Comparison of ENCODE assay signal across 18 mouse cellular contexts in genomic region chr1:91577883-91578517, GRCm38 (mm10). TPM values are rescaled to one million over a fixed set of nuclear protein-coding genes. Genes with fewer than 3 reads are reported as not detected.
DNase-seq lines count a peak whose midpoint lies in the region; ATAC-seq and TF ChIP-seq lines count a peak whose summit lies in the region.
"Had no signal": no experiment of that assay in that cellular context is flagged by ENCODE, and none has a peak within 500 bp of the region (broad histone marks: within the 10 kb centered on the region; RNA-seq: fewer than 3 reads in every experiment).

No protein-coding gene starts in this region.

- H3K9me3 ChIP-seq in heart, embryonic 13.5 days, result no peaks in the 10 kb centered on the region
- H3K9me3 ChIP-seq in lung, postnatal 0 days (ENCODE audit: low read length), result no peaks in the 10 kb centered on the region
- H3K9me3 ChIP-seq: embryonic facial prominence, embryonic 15.5 days; forebrain, embryonic 13.5 days; heart, embryonic 15.5 days; neural tube, embryonic 13.5 days had no signal

- no peak overlapping the region for H3K4me3 ChIP-seq in heart, embryonic 13.5 days
- no peak overlapping the region for H3K4me3 ChIP-seq in lung, postnatal 0 days (ENCODE audit: low read depth, low read length)
- H3K4me3 ChIP-seq in lung, adult 2 months (replicated peaks; ENCODE audit: extremely low read depth, low read depth, low read length), result no peak overlapping the region
- H3K4me3 ChIP-seq: embryonic facial prominence, embryonic 15.5 days; forebrain, embryonic 13.5 days; heart, embryonic 15.5 days; neural tube, embryonic 13.5 days had no signal

- H3K4me2 ChIP-seq in heart, embryonic 13.5 days, result no peak overlapping the region
- no peak overlapping the region for H3K4me2 ChIP-seq in lung, postnatal 0 days (replicated peaks; ENCODE audit: low read depth, low read length)
- H3K4me2 ChIP-seq: embryonic facial prominence, embryonic 15.5 days; forebrain, embryonic 13.5 days; heart, embryonic 15.5 days; neural tube, embryonic 13.5 days had no signal

- no peak for DNase-seq in heart, postnatal 25 days (ENCODE audit: low spot score)
- DNase-seq in lung, postnatal 0 days (ENCODE audit: low spot score), result peak; percentile 18
- DNase-seq in lung, adult 2 months, result no peak
- DNase-seq in Muller cell, postnatal 12 days (ENCODE audit: inconsistent ontology term), result peak; percentile 72
- peak; percentile 50 for DNase-seq in large intestine, adult 2 months (ENCODE audit: low read depth, low spot score)
- DNase-seq in spleen, adult 18-20 months, result no peak
- no peak for DNase-seq in adrenal gland, adult 2 months
- DNase-seq: cerebellum, adult 2 months; left cerebral cortex, postnatal 4 days; right cerebral cortex, adult 18-20 months; thymus, adult 2 months had no signal

- intact Hi-C loops in heart, postnatal 25 days (cut with DNase I), result loop anchor here (10.0 kb wide), 1 partner anchor 177 kb away; no protein-coding TSS in a partner anchor

- 0 out of 2 replicates have a peak overlapping the region, but pooled peaks have one; percentile 3 for H3K27ac ChIP-seq in heart, embryonic 13.5 days (replicated peaks)
- no peak overlapping the region for H3K27ac ChIP-seq in lung, postnatal 0 days (ENCODE audit: low read length)
- H3K27ac ChIP-seq: embryonic facial prominence, embryonic 15.5 days; forebrain, embryonic 13.5 days; heart, embryonic 15.5 days; liver, embryonic 14.5 days; neural tube, embryonic 13.5 days had no signal

- TF ChIP-seq CTCF in lung, postnatal 0 days (IDR thresholded peaks at IDR 0.05), result no peak
- TF ChIP-seq CTCF in lung, adult 2 months (IDR thresholded peaks at IDR 0.05; ENCODE audit: insufficient read depth, low read length), result no peak

- WGBS in heart, embryonic 13.5 days, result 48% methylated on average over 7 of the region's 7 CpGs
- 56% methylated on average over 7 of the region's 7 CpGs for WGBS in lung, postnatal 0 days
- WGBS in lung, adult 2 months, result 52% methylated on average over 7 of the region's 7 CpGs
- WGBS in large intestine, adult 2 months, result 14% methylated on average over 7 of the region's 7 CpGs

- no peak for TF ChIP-seq EP300 in lung, postnatal 0 days (IDR thresholded peaks at IDR 0.05)

- peak overlapping the region; percentile 19; the same call in 1 of the 2 replicates for H3K9ac ChIP-seq in heart, embryonic 13.5 days
- H3K9ac ChIP-seq in lung, postnatal 0 days (replicated peaks; ENCODE audit: low read depth), result no peak overlapping the region
- H3K9ac ChIP-seq: embryonic facial prominence, embryonic 15.5 days; forebrain, embryonic 13.5 days; heart, embryonic 15.5 days; liver, embryonic 14.5 days; neural tube, embryonic 13.5 days had no signal

- H3K27me3 ChIP-seq in heart, embryonic 13.5 days (replicated peaks), result peaks cover 6% of the 10 kb centered on the region; the same call in 1 of the 2 replicates
- no peaks in the 10 kb centered on the region for H3K27me3 ChIP-seq in lung, postnatal 0 days (replicated peaks; ENCODE audit: insufficient read depth, low read length)
- H3K27me3 ChIP-seq: embryonic facial prominence, embryonic 15.5 days; forebrain, embryonic 13.5 days; heart, embryonic 15.5 days; neural tube, embryonic 13.5 days had no signal

- peaks cover 32% of the 10 kb centered on the region for H3K4me1 ChIP-seq in heart, embryonic 13.5 days
- H3K4me1 ChIP-seq in lung, postnatal 0 days (ENCODE audit: insufficient read depth, low read depth, low read length), result no peaks in the 10 kb centered on the region
- no peaks in the 10 kb centered on the region for H3K4me1 ChIP-seq in lung, adult 2 months (ENCODE audit: control insufficient read depth, insufficient read depth, low read length)
- H3K4me1 ChIP-seq: embryonic facial prominence, embryonic 15.5 days; forebrain, embryonic 13.5 days; neural tube, embryonic 13.5 days had no signal

- ATAC-seq in heart, embryonic 13.5 days (ENCODE audit: extremely low read depth, insufficient number of reproducible peaks, low FRiP score, low TSS enrichment), result no peak
- ATAC-seq in lung, postnatal 0 days, result peak; percentile 30
- ATAC-seq: forebrain, embryonic 13.5 days; hindbrain, embryonic 16.5 days had no signal

- no peaks in the 10 kb centered on the region for H3K36me3 ChIP-seq in heart, embryonic 13.5 days
- no peaks in the 10 kb centered on the region for H3K36me3 ChIP-seq in lung, postnatal 0 days (ENCODE audit: insufficient read depth, low read length)
- H3K36me3 ChIP-seq: embryonic facial prominence, embryonic 15.5 days; heart, embryonic 15.5 days; neural tube, embryonic 13.5 days had no signal

- no peak for TF ChIP-seq POLR2A in lung, adult 2 months (IDR thresholded peaks at IDR 0.05; ENCODE audit: borderline replicate concordance, extremely low read depth, low read depth, low read length)

RNA-seq across cellular contexts. Expression of gene Asb1, which starts 37.7 kb away (rescaled TPM):
- 5.3 and 5.5 TPM in 2 replicates for polyA plus RNA-seq in heart, embryonic 13.5 days (2015; fragmentation: Nextera tagmentation; extraction: Ambion mirVana)
- total RNA-seq in heart, postnatal 25 days (2021), result 10 to 100 TPM; 16.1 to 17.3 TPM
- 4.2 and 4.6 TPM in 2 replicates for polyA plus RNA-seq in lung, postnatal 0 days (2015; fragmentation: Nextera tagmentation; extraction: Ambion mirVana)
- polyA plus RNA-seq in lung, adult 2 months (2012; rRNA removed), result 8.7 and 10.9 TPM in 2 replicates
- 2.0 and 3.7 TPM in 2 replicates for polyA plus RNA-seq in large intestine, adult 2 months (2012; rRNA removed)
- 10 to 100 TPM; 17.8 to 22.0 TPM for total RNA-seq in adrenal gland, adult 2 months (2021)
- polyA plus RNA-seq in adrenal gland, adult 2 months (2012; rRNA removed), result 4.2 and 6.6 TPM in 2 replicates

Comparison
In these comparisons a context has a peak if more than half of its experiments do, and no peak if none do; other contexts are left out.
1. DNase-seq: peak in lung, postnatal 0 days (single experiment), Muller cell, postnatal 12 days (single experiment) and large intestine, adult 2 months (single experiment); none in heart, postnatal 25 days (single experiment), lung, adult 2 months (single experiment), spleen, adult 18-20 months (0 of 2) and adrenal gland, adult 2 months (single experiment).